Mouse (Mus musculus) lung, adult 2 months (tissue): ENCODE data around the gene E2f3.

Experiments
- CTCF ChIP-seq: fragments of 200-500 bp; IDR thresholded peaks from 2 replicates; pipeline ENCODE4 v1.5.1; 2011; ENCODE audit warnings: mild to moderate bottlenecking, low read length, control low read depth; ENCODE audit not compliant: insufficient read depth
- POLR2A ChIP-seq: fragments of 200-500 bp; IDR thresholded peaks from 2 replicates; pipeline ENCODE4 v1.6.1; 2011; ENCODE audit warnings: low read depth, mild to moderate bottlenecking, control low read depth, low read length, borderline replicate concordance; ENCODE audit errors: extremely low read depth

GRCm38 (mm10) chr13:29967367-29967766, 18.5 kb downstream of the E2f3 start:
- no peak for TF ChIP-seq POLR2A
- TF ChIP-seq CTCF: no peak
